Mouse (Mus musculus): ENCODE data around the gene Timm50.

The Timm50 gene

GRCm38 (mm10) chr7:28311926-28312543, at the start of gene Timm50:
Gene Timm50, minus strand, starts transcription at chr7:28312072.
- no peak; the same call in 1 of the 2 replicates for TF ChIP-seq GATA4 (IDR thresholded peaks at IDR 0.05; ENCODE audit: insufficient replicate concordance, low read length)

GRCm38 (mm10) chr7:28360291-28360690, 48.4 kb upstream of the Timm50 start:
- no peak for TF ChIP-seq GATA4 (IDR thresholded peaks at IDR 0.05; ENCODE audit: insufficient replicate concordance, low read length)

DNA sequence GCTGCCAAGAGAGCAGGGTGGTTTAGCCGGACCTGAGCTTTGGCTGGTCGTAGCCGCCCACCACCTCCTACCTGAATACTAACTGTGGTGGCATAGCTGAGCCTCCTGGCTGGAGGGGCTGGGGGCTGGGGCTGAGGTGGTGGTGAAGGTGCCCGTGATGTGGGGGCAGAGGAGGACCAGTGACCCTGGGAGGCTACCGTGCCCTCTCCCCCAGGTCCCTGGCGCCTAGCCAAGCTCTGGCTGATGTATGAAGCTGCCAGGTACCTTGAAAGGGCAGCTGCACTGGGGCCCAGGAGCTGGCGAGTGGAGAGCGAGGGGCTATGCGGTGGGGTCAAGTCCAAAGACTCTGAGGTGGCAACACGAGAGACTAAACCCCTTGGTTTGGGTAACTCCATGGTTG, 48.0 kb upstream of the Timm50 start:
- no peak for TF ChIP-seq GATA4 (IDR thresholded peaks at IDR 0.05; ENCODE audit: insufficient replicate concordance, low read length)

GRCm38 (mm10) chr7:28358431-28358830, 46.6 kb upstream of the Timm50 start:
- no peak for TF ChIP-seq GATA4 (IDR thresholded peaks at IDR 0.05; ENCODE audit: insufficient replicate concordance, low read length)

- TF ChIP-seq GATA4 (IDR thresholded peaks at IDR 0.05; ENCODE audit: insufficient replicate concordance, low read length) = no peak
Measured at GRCm38 (mm10) chr7:28357984-28358383, 46.1 kb upstream of the Timm50 start.

GRCm38 (mm10) chr7:28356981-28357380, 45.1 kb upstream of the Timm50 start:
- no peak for TF ChIP-seq GATA4 (IDR thresholded peaks at IDR 0.05; ENCODE audit: insufficient replicate concordance, low read length)

GRCm38 (mm10) chr7:28355221-28355620, 43.3 kb upstream of the Timm50 start:
- no peak for TF ChIP-seq GATA4 (IDR thresholded peaks at IDR 0.05; ENCODE audit: insufficient replicate concordance, low read length)

GRCm38 (mm10) chr7:28354596-28354995, 42.7 kb upstream of the Timm50 start:
- TF ChIP-seq GATA4 (IDR thresholded peaks at IDR 0.05; ENCODE audit: insufficient replicate concordance, low read length) = no peak

DNA sequence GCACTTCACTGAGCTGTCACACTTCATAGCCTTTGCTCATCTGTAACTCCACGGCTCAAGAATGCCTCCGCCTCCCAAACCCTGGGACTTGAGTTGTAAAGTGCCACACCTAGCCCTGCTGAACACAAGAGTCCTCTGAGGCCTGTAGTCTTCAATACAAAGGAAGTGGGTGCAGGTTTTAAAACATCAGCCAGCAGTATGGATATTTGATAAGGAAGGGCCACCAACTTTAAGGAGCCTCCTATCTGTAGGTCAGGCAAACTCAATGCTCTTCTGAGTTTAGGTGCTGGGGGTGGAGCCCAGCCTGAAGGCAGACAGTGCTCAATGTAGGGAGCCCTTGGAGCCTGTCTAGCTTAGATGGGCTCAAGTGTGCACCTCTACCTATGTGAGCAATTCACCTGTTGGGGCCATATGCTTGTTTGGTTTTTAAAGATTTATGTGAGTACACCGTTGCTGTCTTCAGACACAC, 42.3 kb upstream of the Timm50 start:
- no peak for TF ChIP-seq GATA4 (IDR thresholded peaks at IDR 0.05; ENCODE audit: insufficient replicate concordance, low read length)

- no peak for TF ChIP-seq GATA4 (IDR thresholded peaks at IDR 0.05; ENCODE audit: insufficient replicate concordance, low read length)
Measured at GRCm38 (mm10) chr7:28353267-28353666, 41.4 kb upstream of the Timm50 start.

GRCm38 (mm10) chr7:28351676-28352191, 39.9 kb upstream of the Timm50 start:
- no peak for TF ChIP-seq GATA4 (IDR thresholded peaks at IDR 0.05; ENCODE audit: insufficient replicate concordance, low read length)

GRCm38 (mm10) chr7:28350155-28350883, 38.4 kb upstream of the Timm50 start, which contains the start of gene Rps16:
Gene Rps16, plus strand, starts transcription at chr7:28350652.
- TF ChIP-seq GATA4 (IDR thresholded peaks at IDR 0.05; ENCODE audit: insufficient replicate concordance, low read length) = no peak; the same call in 1 of the 2 replicates

GRCm38 (mm10) chr7:28348601-28349000, 36.7 kb upstream of the Timm50 start:
- TF ChIP-seq GATA4 (IDR thresholded peaks at IDR 0.05; ENCODE audit: insufficient replicate concordance, low read length) = no peak

GRCm38 (mm10) chr7:28347746-28348145, 35.9 kb upstream of the Timm50 start:
- TF ChIP-seq GATA4 (IDR thresholded peaks at IDR 0.05; ENCODE audit: insufficient replicate concordance, low read length) = peak; percentile 41; the same call in 1 of the 2 replicates

- TF ChIP-seq GATA4 (IDR thresholded peaks at IDR 0.05; ENCODE audit: insufficient replicate concordance, low read length) = no peak
Measured at GRCm38 (mm10) chr7:28344637-28345036, 32.8 kb upstream of the Timm50 start.

DNA sequence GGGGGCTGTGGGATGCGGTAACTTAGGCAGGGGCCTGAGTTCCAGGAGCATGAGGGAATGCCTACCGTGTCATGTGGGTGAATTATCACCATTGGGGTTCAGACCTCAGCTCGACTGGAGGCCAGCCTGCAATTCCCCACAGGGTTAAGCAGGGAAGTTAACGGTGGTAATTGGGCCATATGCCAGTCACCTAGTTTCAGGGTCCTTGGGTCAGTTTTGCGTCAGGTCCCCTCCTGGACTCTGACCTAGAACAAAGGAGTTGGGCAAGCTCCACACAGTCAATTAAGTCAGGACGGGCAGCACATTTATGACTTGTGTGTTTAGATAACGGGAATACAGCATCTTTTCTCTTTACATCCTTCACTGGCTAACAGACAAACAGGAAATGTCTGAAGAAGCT, 29.5 kb upstream of the Timm50 start:
- no peak for TF ChIP-seq GATA4 (IDR thresholded peaks at IDR 0.05; ENCODE audit: insufficient replicate concordance, low read length)
